Mouse (Mus musculus) lung, postnatal 14 days (tissue): ENCODE data around the gene Cln6.
A peak's percentile ranks its signal among the peaks of the same experiment; 100 is the strongest.
"Not testable (repeated sequence)": the region's sequence is repeated elsewhere in the genome, so short reads cannot be mapped to it uniquely, and the experiment has no call there.

Experiments used
- DNase-seq: peaks from one replicate; pipeline ENCODE4 v3.0.0; 2021

The Cln6 gene

GRCm38 (mm10) chr9:62838506-62839171 is at the start of gene Cln6:
TSS of gene Cln6 (plus strand) at chr9:62838785.
- DNase-seq: peak; percentile 74

- DNase-seq: no peak
Observed at GRCm38 (mm10) chr9:62789856-62790255, 48.7 kb upstream of the Cln6 start.

DNA sequence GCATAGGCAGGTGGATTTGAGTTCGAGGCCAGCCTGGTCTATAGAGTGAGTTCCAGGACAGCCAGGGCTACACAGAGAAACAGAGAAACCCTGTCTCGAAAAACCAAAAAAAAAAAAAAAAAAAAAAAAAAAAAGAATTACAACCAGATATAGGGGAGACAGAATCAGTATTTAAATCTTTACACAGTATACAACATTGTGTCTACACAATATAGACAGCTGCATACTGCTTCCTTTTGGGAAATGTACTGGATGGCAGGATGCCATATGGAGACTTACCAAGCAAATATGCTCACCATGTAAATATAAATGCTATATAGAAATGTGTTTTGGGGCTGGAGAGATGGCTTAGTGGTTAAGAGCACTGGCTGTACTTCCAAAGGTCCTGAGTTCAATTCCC is 39.4 kb upstream of the Cln6 start:
- DNase-seq: not testable (repeated sequence)

GRCm38 (mm10) chr9:62810095-62810494 is 28.5 kb upstream of the Cln6 start:
- DNase-seq: no peak

DNA sequence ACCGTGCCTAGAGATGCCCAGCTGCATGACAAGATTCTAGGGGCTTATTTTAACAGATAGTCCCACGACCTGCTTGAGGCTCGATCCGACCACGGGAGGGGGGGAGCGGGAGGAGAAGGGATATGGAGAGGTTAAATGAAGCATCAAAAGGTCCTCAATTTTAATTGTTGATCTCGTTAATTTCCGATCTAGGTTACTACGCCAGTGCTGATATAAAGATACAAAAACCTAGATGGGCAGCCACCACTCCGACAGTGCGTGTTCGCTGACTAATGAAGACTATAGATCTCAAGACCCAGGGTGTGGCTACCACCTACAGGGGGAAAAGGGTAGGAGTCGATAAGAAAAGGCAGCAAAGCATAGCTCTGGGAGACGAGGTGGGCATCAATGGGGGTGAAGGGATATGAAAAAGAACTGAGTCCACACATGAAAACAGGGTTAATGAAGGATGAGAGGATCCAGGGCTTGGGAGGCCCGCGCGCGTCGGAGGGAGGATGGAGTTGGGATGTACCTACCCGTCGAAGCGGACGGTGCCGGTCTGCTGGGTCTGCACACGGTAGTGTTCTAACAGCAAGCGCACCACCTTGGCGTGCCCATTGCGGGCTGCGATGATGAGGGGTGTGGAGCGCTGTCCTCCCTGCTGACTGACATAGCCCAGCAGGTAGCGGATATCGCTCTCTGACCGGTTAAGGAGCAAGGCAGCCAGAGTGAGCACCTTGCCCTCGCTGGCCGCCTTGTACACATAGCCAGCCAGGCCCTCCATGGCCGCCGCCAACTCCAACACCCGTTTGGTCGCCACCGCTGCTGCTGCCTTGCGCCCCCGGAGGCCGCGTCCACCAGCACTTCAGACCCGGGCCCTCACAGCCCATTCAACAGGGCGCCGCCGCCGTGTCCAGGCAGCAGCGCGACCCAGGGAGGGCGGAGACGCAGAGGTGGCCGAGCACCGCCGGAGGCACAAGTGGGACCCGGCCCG is 27.8 kb upstream of the Cln6 start:
- no peak for DNase-seq

DNA sequence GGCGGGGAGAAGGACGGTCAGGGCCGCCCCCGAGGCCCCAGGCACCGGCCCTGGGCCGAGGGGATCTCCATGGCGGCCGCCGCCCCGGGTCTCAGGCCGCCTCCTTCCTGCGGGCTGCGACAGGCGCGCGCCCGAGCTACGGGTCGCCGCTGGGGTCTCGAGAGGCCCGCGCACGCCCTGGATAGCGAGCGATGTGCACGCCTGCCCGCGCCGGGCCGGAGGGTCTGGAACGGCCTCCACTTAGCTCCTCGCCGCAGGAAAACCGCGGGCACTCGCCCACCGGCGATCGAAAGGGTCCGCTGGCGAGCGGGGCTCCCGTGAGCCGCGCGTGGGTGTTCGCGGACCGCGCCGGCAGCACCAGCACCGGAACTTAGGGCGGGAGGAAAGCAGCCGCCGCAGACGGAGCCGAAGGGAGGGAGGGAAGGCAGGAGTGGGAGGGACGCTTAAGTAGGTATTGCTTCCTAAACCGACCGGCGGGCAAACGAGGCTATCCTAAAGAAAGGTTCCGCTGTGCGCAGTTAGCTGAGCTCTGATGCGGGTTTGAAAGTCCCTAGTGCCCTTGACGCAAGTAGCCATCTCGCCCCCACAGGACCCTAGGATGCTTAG is 27.0 kb upstream of the Cln6 start, which contains the start of gene Fem1b:
Gene Fem1b, minus strand, starts transcription at position 419 of the 606 bp plus-strand sequence.
- peak; percentile 90 for DNase-seq

- DNase-seq: no peak
Observed at GRCm38 (mm10) chr9:62812216-62813049, 26.2 kb upstream of the Cln6 start.

DNA sequence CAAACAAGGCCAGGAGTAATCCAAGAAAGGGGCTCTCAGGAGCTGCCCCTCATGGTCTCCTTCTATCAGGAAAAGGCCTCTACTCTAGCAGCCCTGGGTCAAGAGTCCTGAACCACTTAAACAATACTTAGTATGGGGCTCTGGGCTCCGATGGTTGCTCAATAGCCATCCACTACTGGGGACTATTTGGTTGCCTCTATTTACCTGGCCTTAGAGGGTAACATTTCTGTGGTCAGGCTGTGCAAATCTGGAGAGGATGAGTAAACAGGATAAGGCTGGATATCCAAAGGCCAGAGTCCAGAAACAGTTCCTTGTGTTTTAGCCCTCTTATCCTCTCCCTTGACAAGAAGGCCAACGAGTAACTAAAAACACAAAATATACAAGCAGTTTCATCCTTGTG is 23.8 kb upstream of the Cln6 start:
- DNase-seq: no peak

DNA sequence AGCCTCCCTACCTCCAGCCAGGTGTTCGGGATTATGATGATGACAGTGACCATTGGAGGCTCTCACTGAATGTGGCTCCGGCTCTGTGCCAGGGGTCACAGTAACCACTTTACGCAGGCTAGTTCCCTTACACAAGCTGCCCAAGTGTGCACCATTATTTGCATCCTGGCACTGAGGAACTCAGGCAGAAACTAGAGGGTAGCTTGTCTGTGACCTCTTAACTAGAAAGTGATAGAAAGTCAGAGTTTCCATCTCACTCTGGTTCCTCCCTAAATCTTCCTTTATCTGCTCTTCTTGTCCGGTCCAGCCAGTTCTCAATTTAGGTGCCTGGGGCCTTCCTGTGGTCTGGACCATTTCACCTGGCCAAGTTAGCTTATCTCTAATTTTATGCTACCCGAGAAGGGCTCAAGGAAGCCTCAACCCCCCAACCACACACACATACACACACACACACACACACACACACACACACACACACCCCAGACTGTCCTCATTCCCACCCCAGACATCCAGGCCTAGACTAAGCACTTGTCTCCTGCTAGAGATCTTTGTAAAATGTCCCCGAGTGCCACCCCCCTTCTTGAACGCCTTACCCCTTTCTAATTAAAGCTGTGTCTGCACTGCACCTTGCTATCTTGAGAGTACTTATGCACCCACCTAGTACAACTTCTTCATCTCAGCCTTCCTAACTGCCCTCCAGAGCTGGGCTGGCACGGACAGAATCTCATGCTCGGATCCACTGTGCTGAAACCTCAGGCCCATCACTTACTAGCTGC is 22.1 kb upstream of the Cln6 start:
- no peak for DNase-seq

DNA sequence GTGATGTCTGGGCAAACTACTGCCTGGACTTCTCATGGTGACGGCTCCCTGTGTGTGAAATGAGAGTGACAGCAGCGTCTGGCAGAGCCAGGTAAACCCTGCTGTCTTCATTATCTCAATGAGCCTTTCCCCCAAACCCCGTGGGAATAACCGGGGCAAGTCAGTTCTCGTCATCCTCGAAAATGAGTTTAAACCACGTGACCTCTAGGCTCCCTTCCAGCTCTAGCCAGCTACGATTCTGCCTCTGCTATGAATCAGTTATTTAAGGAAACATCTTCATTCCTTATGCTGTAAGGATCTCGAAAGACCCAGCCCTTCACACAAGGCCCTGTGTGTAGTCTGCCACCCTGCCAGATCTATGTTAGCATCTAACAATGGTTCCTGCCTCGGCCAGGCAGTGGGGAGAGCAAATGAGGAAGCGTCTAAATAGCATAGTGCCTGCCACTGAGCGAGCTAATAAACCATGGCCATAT is 21.4 kb upstream of the Cln6 start:
- peak; percentile 44 for DNase-seq

DNA sequence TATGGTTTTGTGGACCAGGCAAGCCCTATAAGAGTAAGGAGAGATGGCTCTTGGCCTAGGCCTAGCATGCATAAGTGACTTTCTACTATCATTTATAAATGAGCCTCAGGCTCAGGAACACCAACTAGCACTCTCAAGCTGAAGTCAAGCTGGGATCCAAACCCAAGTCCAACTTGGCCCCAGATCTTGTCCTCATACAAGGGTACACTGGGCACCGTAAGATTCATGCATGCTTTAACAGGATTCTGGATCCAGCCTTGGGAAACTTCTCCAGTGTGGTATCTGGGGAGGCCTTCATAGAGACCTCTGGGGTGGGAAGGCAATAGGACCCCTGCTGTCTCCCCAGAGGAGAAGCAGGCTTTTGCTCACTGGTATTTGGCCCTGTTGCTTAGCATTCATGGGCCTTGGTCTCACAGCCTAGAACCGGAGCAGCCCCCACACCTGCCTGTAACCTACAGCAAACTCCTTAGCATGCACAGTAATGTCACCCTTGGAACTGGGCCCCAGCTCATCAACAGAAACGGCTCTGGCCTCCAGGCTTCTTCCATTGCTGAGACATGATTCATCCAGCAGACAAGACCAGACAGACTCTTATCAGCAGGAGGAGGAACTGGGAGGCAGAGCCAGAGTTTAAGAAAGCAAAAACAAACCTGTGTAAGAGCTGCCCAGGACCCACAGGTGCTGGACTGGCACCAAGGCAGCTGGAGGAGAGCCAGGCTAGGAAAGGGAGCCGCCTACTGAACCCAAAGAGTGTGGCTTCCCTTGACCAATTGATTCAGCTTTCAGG is 20.6 kb upstream of the Cln6 start:
- peak; percentile 49 for DNase-seq

- no peak for DNase-seq
Observed at GRCm38 (mm10) chr9:62819494-62819893, 19.1 kb upstream of the Cln6 start.

DNA sequence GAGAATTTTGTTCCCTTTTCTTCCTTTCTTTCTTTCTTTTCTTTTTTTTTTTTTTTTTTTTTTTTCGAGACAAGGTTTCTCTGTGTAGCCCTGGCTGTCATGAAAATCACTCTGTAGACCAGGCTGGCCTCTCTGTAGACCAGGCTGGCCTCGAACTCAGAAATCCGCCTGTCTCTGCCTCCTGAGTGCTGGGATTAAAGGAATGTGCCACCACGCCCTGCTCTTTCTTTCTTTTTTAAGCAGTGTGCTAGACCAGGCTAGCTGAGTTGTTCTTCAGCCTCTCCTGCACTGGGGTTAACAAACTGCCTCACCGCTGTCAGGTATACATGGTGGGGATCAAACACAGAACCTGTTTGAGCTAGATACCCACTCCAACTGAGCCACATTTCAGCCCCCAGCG is 18.7 kb upstream of the Cln6 start:
- DNase-seq: not testable (repeated sequence)

GRCm38 (mm10) chr9:62820829-62821228 is 17.8 kb upstream of the Cln6 start:
- DNase-seq: no peak

DNA sequence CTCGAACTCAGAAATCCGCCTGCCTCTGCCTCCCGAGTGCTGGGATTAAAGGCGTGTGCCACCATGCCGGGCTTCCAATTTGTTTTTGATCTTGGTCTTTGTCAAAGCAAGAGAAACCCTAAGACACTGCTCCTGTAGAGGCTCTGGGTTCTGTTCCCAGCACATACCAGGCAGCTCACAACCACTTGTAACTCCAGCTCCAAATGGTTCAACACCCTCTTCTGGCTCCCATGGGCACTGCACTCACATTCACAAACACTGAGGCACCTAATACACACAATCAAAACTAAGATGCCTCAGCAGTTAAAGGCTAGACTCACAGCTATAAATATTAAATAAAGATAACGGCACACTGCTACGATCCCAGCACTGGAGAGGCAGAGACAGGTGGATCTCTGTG is 16.8 kb upstream of the Cln6 start:
- no peak for DNase-seq

DNA sequence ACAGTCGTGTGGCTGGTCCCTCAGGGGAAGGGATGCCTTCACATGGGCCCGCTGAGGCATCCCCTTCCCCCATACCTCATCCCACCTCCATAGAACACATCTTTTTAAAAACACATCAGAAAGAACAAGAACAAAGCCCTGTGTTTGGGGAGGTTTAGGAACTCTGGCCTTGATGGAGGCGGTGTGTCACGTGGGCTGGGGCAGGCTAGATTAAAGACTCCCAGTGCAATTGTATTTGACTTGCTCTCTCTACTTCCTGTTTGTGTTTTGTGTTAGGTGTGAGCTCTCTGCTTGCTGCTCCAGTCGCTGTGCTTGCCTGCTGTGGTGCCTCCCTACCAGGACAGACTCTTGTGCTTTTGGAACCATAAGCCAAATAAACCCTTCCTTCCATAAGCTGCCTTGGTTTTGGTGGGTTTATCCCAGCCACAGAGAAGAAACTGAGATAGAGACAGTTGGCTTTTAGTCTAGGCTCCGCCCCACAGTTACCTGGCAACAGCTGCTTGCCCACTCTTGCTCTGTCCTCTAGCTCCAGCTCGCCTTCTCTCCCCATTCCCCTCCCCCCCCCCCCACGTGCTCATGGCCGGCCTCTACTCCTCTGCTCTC is 12.7 kb upstream of the Cln6 start:
- DNase-seq: no peak

GRCm38 (mm10) chr9:62826456-62826855 is 12.1 kb upstream of the Cln6 start:
- no peak for DNase-seq

DNA sequence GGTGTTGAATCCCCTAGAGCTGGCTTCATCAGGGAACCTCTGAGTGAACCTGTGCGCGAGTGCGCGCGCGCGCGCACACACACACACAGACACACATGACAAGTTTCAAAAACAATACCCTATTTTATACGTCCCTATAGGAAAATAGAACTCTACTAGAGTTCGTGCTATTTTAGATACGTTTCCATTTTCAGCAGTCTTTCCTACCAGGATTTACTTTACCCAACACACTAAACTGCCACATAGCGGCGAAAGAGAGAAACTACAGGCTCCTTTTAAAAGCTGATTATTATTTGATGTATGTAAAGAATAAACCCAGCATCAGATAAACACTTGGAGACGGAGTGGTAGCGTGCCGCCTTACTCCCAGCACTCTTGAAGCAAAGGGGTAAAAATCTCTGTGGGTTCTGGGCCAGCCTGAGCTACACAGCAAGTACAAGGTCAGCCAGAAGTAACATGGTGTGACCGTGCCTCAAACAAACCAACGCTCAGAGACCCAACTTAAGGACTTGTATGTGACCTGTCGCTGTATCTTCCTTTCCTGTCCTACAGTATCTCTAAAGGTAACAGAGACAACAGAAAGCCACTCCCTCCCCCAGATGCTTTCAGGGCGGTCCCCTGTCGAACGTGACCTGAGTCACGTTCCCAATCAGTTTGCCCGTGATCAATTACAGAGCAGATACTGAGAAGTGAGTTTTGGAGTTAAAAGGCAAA is 10.5 kb upstream of the Cln6 start:
- DNase-seq: no peak

DNA sequence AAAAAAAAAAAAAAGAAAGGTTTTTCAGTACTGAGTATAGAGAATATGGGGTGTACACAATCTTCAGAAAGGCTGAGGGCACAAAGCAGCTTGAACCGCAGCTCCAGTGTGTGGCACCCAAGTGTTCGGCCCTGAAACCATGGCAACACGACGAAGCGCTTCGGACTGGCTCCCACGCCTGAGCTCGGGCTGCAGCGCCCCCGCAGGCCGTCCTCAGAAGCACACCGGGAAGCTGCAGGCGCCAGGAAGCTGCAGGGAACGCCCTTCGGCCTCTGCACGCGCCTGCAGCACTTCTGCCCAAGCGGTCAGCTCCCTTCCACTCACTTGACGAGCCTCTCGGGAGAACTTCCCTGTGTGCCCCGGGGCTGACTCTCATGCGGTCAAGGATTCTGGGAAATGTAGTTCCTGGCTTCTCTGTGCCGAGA is 9.9 kb upstream of the Cln6 start:
- DNase-seq: peak; percentile 98

DNA sequence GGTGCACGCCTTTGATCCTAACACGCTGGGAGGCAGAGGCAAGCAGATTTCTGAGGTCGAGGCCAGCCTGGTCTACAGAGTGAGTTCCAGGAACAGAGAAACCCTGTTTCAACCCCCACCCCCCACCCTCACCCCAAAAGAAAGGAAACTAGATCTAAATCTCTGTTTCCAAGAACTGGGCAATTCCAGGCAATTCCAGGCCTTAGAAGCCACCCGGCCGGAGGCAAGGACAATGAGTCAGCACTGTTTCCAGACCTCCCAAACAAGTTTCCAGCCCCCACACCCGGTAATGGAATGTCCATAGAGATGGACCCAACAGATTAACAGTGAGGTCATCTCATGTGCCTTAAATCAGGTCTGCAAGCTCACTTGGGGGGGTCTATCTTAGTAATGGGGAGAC is 8.7 kb upstream of the Cln6 start:
- DNase-seq: no peak
